Mouse (Mus musculus) liver, embryonic 13.5 days (tissue): ENCODE measurements around the gene Gm4881. TPM values are rescaled to one million over a fixed set of nuclear protein-coding genes. Genes with fewer than 3 reads are reported as not detected.

ENCODE experiments used
- ATAC-seq: fragments of 200-750 bp; cut with Nextera tagmentation; 2 replicates; pipeline ENCODE4 v1.8.0; 2017; ENCODE audit warnings: low read depth, mild to moderate bottlenecking, moderate number of reproducible peaks, moderate library complexity
- DNase-seq: peaks from one replicate; pipeline ENCODE4 v3.0.0; 2022
- H3K27ac ChIP-seq: fragments of 300-500 bp; sonication (generic); 2 replicates; pipeline ENCODE4 v1.5.1; 2015; ENCODE audit warnings: moderate library complexity, mild to moderate bottlenecking, inconsistent platforms
- H3K27me3 ChIP-seq: fragments of 300-500 bp; sonication (generic); 2 replicates; pipeline ENCODE4 v1.6.1; 2015; ENCODE audit warnings: mild to moderate bottlenecking, inconsistent platforms
- H3K36me3 ChIP-seq: fragments of 300-500 bp; sonication (generic); 2 replicates; pipeline ENCODE4 v1.6.1; 2015; ENCODE audit warnings: mild to moderate bottlenecking, inconsistent platforms
- H3K4me1 ChIP-seq: fragments of 300-500 bp; sonication (generic); replicated peaks from 2 replicates; pipeline ENCODE4 v1.6.1; 2015; ENCODE audit warnings: inconsistent platforms
- H3K4me2 ChIP-seq: fragments of 300-500 bp; sonication (generic); 2 replicates; pipeline ENCODE4 v1.6.1; 2015; ENCODE audit warnings: inconsistent platforms, mild to moderate bottlenecking, moderate library complexity
- H3K4me3 ChIP-seq: fragments of 300-500 bp; sonication (generic); replicated peaks from 2 replicates; pipeline ENCODE4 v1.5.1; 2015; ENCODE audit warnings: mild to moderate bottlenecking, inconsistent platforms
- H3K9ac ChIP-seq: fragments of 300-500 bp; sonication (generic); 2 replicates; pipeline ENCODE4 v1.6.1; 2015; ENCODE audit warnings: mild to moderate bottlenecking, inconsistent platforms
- H3K9me3 ChIP-seq: fragments of 300-500 bp; sonication (generic); replicated peaks from 2 replicates; pipeline ENCODE4 v1.6.1; 2016; ENCODE audit warnings: inconsistent platforms
- WGBS: fragments of 180-500 bp; shearing (Covaris S2); methylation state at CpG from one replicate; pipeline ENCODE4 v1.1.7; 2015; ENCODE audit not compliant: insufficient replicate concordance; 5-methylcytosine and 5-hydroxymethylcytosine counted together
- polyA plus RNA-seq: library from polyadenylated mRNA; unstranded; fragments of >200 nt; fragmentation: Nextera tagmentation; extraction: Ambion mirVana; gene quantifications from 2 replicates; pipeline ENCODE4 v1.2.1, GENCODE M21; 2015

Gm4881 gene
- polyA plus RNA-seq: not detected in 2 replicates

DNA sequence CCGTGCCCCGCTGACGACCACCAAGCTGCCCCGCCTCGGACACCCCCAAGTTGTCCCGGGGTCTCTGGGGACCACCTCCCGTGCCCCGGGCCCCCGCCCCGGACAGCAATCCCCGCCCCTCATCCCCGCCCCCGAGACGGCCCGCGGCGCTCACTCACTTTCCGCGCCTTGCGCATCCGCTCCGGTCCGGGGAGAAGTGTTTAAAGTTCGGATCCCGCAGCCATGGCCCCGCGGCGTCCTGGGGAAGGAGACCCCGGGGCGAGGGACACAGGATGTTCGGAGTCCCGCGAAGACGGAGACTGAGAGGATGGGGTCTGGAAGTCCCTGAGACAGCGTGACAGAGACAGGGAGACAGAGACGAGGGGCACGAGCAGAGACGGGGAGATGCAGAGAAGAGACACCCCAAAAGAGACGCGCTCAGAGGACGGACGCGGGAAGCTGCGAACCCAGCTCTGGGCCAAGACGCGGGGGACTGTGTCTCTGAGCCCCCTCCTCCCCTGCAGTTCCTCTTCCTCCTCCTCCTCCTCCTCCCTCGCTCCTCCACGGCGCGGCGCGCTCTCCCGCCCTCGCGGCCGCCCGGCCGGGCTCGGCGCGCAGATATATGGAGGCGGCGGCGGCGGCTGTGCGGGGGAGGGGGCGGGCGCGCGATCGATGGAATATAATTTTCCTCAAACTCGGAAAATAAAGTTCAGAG is at the start of gene Gm4881:
TSS of gene Gm4881 (minus strand) at position 238 of the 694 bp plus-strand sequence.
- Histone ChIP-seq H3K9me3 (no peaks in the 10 kb centered on the region), H3K36me3 (no peaks in the 10 kb centered on the region), H3K4me3 (peak within 1 kb of the TSS; percentile 33), H3K4me1 (peaks cover 7% of the 10 kb centered on the region; the same call in 1 of the 2 replicates), H3K4me2 (peak within 1 kb of the TSS; percentile 48), H3K27me3 (peaks cover 100% of the 10 kb centered on the region), H3K9ac (no peak within 1 kb of the TSS), H3K27ac (no peak within 1 kb of the TSS)
- ATAC-seq (no peak), DNase-seq (no peak)
- WGBS: 2% methylated on average over 67 of the region's 72 CpGs

DNA sequence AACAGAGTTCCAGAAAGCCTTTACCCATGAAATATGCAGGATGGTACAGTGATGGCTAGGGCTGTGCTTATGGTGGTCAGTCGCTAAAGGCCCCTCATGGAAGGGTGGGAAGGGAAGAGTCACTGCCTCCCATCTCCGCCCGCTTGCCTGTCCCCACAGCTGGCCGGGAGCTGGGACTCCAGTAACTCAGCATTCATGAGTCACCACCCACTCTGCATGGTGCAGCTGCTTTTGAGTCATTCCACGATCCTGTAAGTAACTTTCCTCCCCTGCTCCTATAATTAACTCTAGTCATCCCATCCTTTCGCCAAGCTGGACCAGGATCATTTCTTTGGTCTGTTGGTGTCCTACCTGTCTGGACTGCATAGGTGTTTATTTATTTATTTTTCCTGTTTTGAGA is 48.8 kb upstream of the Gm4881 start:
- Histone ChIP-seq H3K27ac (no peak overlapping the region), H3K4me1 (no peaks in the 10 kb centered on the region), H3K9me3 (no peaks in the 10 kb centered on the region), H3K4me3 (no peak overlapping the region), H3K9ac (no peak overlapping the region), H3K36me3 (no peaks in the 10 kb centered on the region), H3K27me3 (no peaks in the 10 kb centered on the region), H3K4me2 (no peak overlapping the region)
- WGBS: 63% methylated on average over 6 of the region's 6 CpGs
- ATAC-seq: no peak
- DNase-seq: no peak

DNA sequence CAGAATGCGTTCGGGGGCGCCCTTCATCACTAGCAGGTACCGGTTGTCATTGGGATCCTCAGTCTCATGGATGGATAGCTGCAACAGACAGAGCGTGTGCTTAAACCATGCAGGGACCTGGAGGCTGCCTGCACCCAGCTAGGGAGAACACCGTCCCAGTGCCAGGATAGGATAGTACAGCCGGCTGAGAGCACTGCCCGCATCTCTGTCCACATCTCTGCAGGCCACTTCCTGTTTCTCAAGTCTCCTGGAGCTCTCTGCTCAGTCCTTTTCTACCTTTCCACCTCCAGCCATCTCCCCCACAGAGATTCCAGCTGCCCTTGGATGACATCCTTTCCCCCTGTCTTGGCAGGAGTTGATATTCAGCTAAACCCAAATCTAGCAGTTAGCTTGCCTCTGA is 46.2 kb upstream of the Gm4881 start:
- Histone ChIP-seq H3K4me2 (no peak overlapping the region), H3K9me3 (no peaks in the 10 kb centered on the region), H3K27me3 (no peaks in the 10 kb centered on the region), H3K36me3 (no peaks in the 10 kb centered on the region), H3K27ac (no peak overlapping the region), H3K9ac (no peak overlapping the region), H3K4me3 (no peak overlapping the region), H3K4me1 (no peaks in the 10 kb centered on the region)
- 67% methylated on average over 8 of the region's 8 CpGs for WGBS
- DNase-seq: no peak
- no peak for ATAC-seq

DNA sequence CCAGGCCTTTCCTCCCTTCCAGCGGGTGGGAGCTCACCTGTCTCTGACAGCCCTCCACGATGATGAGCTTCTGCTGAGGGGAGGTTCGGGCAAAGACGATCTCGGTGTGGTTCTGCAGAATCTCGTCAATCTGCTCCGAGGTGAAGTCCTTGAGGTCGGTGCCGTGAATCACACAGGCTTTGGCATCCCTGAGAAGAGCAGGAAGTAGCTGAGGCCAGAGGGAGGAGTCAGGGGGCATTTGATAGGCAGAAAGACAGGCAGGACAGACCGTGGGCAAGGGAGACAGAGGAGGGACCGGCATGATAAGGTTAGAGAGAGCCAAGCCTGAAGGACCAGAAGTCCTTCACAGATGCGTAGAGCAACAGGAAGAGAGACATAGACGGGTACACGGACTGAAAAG is 43.6 kb upstream of the Gm4881 start:
- Histone ChIP-seq H3K27me3 (no peaks in the 10 kb centered on the region), H3K9me3 (no peaks in the 10 kb centered on the region), H3K27ac (no peak overlapping the region), H3K4me2 (no peak overlapping the region), H3K4me3 (no peak overlapping the region), H3K9ac (no peak overlapping the region), H3K36me3 (no peaks in the 10 kb centered on the region), H3K4me1 (no peaks in the 10 kb centered on the region)
- WGBS: 47% methylated on average over 14 of the region's 14 CpGs
- no peak for ATAC-seq
- DNase-seq: no peak

DNA sequence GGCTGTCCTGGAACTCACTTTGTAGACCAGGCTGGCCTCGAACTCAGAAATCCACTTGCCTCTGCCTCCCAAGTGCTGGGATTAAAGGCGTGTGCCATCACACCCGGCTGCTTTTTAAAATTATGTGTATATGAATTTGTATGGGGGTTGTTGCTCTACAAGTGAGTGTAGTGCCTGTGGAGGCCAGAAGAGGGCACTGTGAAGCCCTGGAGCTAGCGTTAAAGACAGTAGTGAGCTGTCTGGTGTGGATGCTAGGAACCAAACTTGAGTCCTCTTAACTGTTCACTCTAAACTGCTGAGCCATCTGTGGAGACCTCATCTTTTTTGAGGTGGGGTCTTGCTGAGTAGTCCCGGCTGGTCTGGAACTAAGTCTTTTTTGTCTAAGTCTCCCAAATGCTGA is 41.5 kb upstream of the Gm4881 start:
- no peaks in the 10 kb centered on the region for H3K4me1 ChIP-seq
- no peak for DNase-seq
- no peaks in the 10 kb centered on the region for H3K27me3 ChIP-seq
- H3K9ac ChIP-seq: no peak overlapping the region
- no peak overlapping the region for H3K27ac ChIP-seq
- H3K4me3 ChIP-seq: no peak overlapping the region
- no peak for ATAC-seq
- H3K9me3 ChIP-seq: no peaks in the 10 kb centered on the region
- no peaks in the 10 kb centered on the region for H3K36me3 ChIP-seq
- H3K4me2 ChIP-seq: no peak overlapping the region
- 47% methylated on average over 5 of the region's 5 CpGs for WGBS

DNA sequence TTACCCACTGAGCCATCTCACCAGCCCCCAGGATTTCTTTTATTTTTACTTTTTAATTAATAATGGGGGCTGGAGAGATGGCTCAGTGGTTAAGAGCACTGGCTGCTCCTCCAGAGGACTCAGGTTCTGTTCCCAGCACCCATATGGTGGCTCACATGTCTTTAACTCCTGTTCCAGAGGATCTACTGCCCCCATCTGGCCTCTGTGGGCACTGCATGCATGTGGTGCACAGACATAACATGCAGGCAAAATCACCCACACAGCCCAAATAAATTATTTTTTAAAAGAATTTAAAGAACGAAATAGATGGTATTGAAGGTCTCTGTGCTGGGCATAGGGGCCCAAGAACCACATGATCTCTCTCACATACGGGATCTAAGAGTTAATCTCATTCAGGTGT is 40.0 kb upstream of the Gm4881 start:
- no peak overlapping the region for H3K4me2 ChIP-seq
- no peak overlapping the region for H3K27ac ChIP-seq
- H3K9me3 ChIP-seq: no peaks in the 10 kb centered on the region
- H3K9ac ChIP-seq: no peak overlapping the region
- H3K4me3 ChIP-seq: no peak overlapping the region
- 65% methylated on average over 2 of the region's 2 CpGs for WGBS
- no peaks in the 10 kb centered on the region for H3K4me1 ChIP-seq
- DNase-seq (no peak), ATAC-seq (no peak)
- no peaks in the 10 kb centered on the region for H3K27me3 ChIP-seq
- H3K36me3 ChIP-seq: no peaks in the 10 kb centered on the region

DNA sequence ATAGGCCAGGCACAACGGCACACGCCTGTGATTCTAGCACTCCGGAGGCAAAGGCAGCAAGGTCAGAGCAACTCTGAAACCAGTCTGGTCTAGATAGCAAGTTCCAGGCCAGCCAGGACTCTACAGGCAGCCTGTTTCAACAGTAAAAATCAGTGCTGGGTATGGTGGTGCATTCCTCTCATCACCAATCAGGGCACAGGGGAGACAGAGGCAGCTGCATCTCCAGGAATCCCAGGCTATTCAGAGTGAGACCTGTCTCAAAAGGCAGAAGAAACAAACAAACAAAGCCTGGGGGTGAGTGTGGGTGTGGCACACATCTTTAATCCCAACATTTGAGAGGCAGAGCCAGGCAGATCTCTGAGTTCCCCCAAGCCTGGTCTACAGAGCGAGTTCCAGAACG is 39.1 kb upstream of the Gm4881 start:
- Histone ChIP-seq H3K27ac (no peak overlapping the region), H3K4me2 (no peak overlapping the region), H3K9me3 (no peaks in the 10 kb centered on the region), H3K36me3 (no peaks in the 10 kb centered on the region), H3K4me1 (no peaks in the 10 kb centered on the region), H3K9ac (no peak overlapping the region), H3K4me3 (no peak overlapping the region), H3K27me3 (no peaks in the 10 kb centered on the region)
- 66% methylated on average over 5 of the region's 5 CpGs for WGBS
- DNase-seq (no peak), ATAC-seq (no peak)

DNA sequence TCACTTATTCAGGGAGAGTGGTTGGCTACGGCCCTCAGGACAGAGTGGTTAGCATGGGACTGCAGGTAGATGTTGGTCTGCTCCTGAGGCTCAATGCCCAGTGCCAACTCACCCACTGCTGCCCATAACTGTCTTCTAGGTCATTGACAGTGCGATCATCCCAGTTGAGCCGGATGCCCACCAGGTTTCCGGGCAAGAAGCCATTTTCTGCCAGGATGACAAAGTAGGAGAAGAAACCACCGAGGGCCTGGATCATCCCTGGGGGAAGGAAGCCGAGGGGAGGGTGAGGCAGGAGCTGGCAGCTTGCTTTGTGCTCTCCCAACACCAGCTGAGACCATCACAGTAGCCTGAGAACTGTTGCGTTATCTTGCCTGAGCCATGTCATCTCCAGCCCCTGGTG is 36.1 kb upstream of the Gm4881 start:
- Histone ChIP-seq H3K4me1 (no peaks in the 10 kb centered on the region), H3K4me3 (no peak overlapping the region), H3K27ac (no peak overlapping the region), H3K36me3 (no peaks in the 10 kb centered on the region), H3K9me3 (no peaks in the 10 kb centered on the region), H3K4me2 (no peak overlapping the region), H3K27me3 (no peaks in the 10 kb centered on the region), H3K9ac (no peak overlapping the region)
- no peak for DNase-seq
- 66% methylated on average over 7 of the region's 7 CpGs for WGBS
- no peak for ATAC-seq

DNA sequence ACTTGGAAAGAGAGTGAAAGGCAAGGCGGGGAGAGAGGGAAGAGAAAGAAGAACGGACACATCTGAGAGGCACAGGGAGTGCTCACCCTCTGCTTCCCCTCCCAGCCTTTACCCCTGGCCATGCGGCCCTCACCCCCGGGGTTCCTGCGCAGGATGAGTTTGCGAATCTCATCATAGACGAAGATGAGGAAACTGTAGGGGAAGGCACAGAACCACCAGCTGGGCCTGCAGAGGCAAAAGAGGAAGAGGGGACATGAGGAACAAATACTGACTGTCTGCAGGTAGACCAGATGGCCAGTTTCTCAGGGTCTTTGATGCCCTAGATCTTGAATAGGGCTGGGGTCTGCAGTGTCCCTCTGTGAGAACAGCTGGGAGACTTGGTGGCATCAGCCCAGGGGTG is 34.5 kb upstream of the Gm4881 start:
- no peak for DNase-seq
- no peaks in the 10 kb centered on the region for H3K36me3 ChIP-seq
- peaks cover 7% of the 10 kb centered on the region; the same call in 1 of the 2 replicates for H3K4me1 ChIP-seq
- no peak for ATAC-seq
- H3K4me3 ChIP-seq: no peak overlapping the region
- H3K27ac ChIP-seq: no peak overlapping the region
- H3K9me3 ChIP-seq: no peaks in the 10 kb centered on the region
- WGBS: 29% methylated on average over 7 of the region's 7 CpGs
- H3K4me2 ChIP-seq: no peak overlapping the region
- no peaks in the 10 kb centered on the region for H3K27me3 ChIP-seq
- H3K9ac ChIP-seq: no peak overlapping the region

DNA sequence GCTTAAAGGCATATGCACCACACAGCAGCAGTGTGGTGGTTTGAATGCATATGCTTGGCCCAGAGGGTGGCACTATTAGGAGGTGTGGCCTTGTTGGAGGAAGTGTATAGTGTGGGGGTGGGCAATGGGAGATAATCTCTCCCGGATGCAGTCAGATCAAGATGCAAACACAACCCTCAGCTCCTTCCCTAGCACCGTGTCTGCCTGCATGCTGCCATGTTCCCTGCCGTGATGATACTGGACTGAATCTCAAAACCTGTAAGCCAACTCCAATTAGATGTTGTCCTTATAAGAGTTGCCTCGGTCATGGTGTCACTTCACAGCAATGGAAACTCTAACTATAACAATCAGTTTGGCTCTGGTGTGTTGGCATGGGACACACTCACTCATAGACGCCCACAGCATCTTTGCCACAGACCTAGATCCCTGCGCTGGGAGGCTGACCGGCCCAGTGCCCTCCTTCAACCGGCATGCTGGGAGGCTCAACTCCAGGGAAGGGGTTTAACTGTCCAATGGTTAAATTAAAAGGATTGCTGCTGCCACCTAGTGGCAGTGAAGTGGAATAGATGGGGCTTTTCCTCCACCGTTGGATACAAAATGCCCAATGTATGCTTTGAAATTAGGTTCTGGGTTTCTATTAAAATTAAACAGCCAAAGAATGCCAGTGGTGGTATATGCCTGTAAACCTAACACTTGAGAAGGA is 30.8 kb upstream of the Gm4881 start:
- WGBS: 16% methylated on average over 9 of the region's 9 CpGs
- Histone ChIP-seq H3K36me3 (0 out of 2 replicates have a peak, but pooled peaks cover 5% of the 10 kb centered on the region), H3K4me1 (peaks cover 31% of the 10 kb centered on the region), H3K4me2 (0 out of 2 replicates have a peak overlapping the region, but pooled peaks have one; percentile 14), H3K27ac (no peak overlapping the region), H3K27me3 (no peaks in the 10 kb centered on the region), H3K4me3 (no peak overlapping the region), H3K9me3 (no peaks in the 10 kb centered on the region), H3K9ac (no peak overlapping the region)
- DNase-seq (peak; percentile 13), ATAC-seq (no peak)

DNA sequence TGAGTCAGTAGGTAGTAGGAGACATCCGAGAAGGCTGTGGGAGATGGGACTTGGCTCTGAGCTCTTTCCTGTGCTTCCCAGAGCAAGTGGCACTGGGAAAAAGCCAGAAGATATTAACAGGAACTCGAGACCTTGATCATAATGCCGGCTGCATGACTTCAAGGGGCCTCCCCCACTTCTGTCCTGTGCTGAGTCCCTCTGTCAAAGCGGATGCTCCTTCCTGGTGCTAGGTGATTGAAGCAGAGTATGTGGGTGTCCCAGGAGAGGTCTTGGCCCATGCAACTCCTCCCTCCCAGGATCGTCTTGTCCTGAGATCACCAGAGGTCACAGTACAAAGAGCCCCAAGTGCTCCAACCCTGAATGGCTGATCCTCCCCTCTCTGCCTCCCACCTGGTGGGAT is 29.6 kb upstream of the Gm4881 start:
- 69% methylated on average over 5 of the region's 5 CpGs for WGBS
- H3K4me2 ChIP-seq: no peak overlapping the region
- DNase-seq: no peak
- no peaks in the 10 kb centered on the region for H3K9me3 ChIP-seq
- ATAC-seq: no peak
- H3K9ac ChIP-seq: no peak overlapping the region
- 0 out of 2 replicates have a peak, but pooled peaks cover 8% of the 10 kb centered on the region for H3K36me3 ChIP-seq
- H3K27ac ChIP-seq: no peak overlapping the region
- H3K4me3 ChIP-seq: no peak overlapping the region
- no peaks in the 10 kb centered on the region for H3K27me3 ChIP-seq
- H3K4me1 ChIP-seq: peaks cover 31% of the 10 kb centered on the region

DNA sequence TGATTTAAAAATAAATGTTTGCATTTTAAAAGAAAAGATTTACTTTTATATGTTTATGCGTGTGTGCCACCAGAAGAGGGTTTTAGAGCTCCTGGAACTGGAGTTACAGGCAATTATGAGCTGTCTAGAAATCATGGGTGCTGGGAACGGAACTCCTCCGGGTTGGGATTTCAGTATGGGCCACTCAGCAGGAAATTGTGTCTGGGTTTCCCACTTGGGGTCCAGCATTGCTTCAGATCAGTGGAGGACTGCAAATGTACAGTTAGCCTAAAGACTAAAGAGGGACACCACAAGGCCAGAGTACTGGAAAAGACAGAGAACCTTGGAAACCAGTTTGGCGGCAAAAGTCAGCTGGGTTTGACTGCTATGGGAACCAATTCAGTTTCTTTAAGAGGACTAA is 28.9 kb upstream of the Gm4881 start:
- H3K4me1 ChIP-seq: peaks cover 31% of the 10 kb centered on the region
- ATAC-seq (no peak), DNase-seq (no peak)
- H3K27me3 ChIP-seq: no peaks in the 10 kb centered on the region
- 75% methylated on average over 4 of the region's 4 CpGs for WGBS
- no peak overlapping the region for H3K27ac ChIP-seq
- peak overlapping the region; percentile 92 for H3K4me2 ChIP-seq
- H3K36me3 ChIP-seq: 0 out of 2 replicates have a peak, but pooled peaks cover 8% of the 10 kb centered on the region
- no peaks in the 10 kb centered on the region for H3K9me3 ChIP-seq
- H3K4me3 ChIP-seq: peak overlapping the region; percentile 78; the same call in 1 of the 2 replicates
- no peak overlapping the region for H3K9ac ChIP-seq
